Mouse (Mus musculus) CH12.LX (cell line): ENCODE data around the gene Endou.

ENCODE experiments used
- CTCF ChIP-seq, 2 experiments: IDR thresholded peaks in 1 of 2; conservative IDR thresholded peaks in 1 of 2; 2 replicates each; pipeline ENCODE4 v1.5.1; 2011 to 2012; ENCODE audit warnings: low read depth in 2 of 2, low read length in 2 of 2, improper control_type of control experiment in 1 of 2, inconsistent platforms in 1 of 2, mild to moderate bottlenecking in 1 of 2, moderate library complexity in 1 of 2
- EP300 ChIP-seq: IDR thresholded peaks from 2 replicates; pipeline ENCODE4 v1.6.1; 2011; ENCODE audit warnings: low read length, improper control_type of control experiment
- ETS1 ChIP-seq: conservative IDR thresholded peaks from 2 replicates; pipeline ENCODE4 v1.6.1; 2012; ENCODE audit warnings: low read depth, mild to moderate bottlenecking, inconsistent platforms, low read length, improper control_type of control experiment, moderate library complexity
- HCFC1 ChIP-seq: IDR thresholded peaks from 2 replicates; pipeline ENCODE4 v1.6.1; 2012; ENCODE audit warnings: low read depth, mild to moderate bottlenecking, inconsistent platforms, low read length, improper control_type of control experiment
- JUND ChIP-seq: conservative IDR thresholded peaks from 2 replicates; pipeline ENCODE4 v1.6.1; 2011; ENCODE audit warnings: low read depth, low read length, improper control_type of control experiment
- MAX ChIP-seq: IDR thresholded peaks from 2 replicates; pipeline ENCODE4 v1.6.1; 2011; ENCODE audit warnings: low read length, improper control_type of control experiment
- MEF2A ChIP-seq: IDR thresholded peaks from 2 replicates; pipeline ENCODE4 v1.6.1; 2014; ENCODE audit warnings: low read depth, mild to moderate bottlenecking, inconsistent platforms, low read length, improper control_type of control experiment, borderline replicate concordance
- MYC ChIP-seq: IDR thresholded peaks from 2 replicates; pipeline ENCODE4 v1.6.1; 2011; ENCODE audit warnings: low read depth, mild to moderate bottlenecking, improper control_type of control experiment, low read length
- POLR2A ChIP-seq: IDR thresholded peaks from 2 replicates; pipeline ENCODE4 v1.6.1; 2011; ENCODE audit warnings: low read depth, mild to moderate bottlenecking, improper control_type of control experiment, low read length
- TCF12 ChIP-seq: IDR thresholded peaks from 2 replicates; pipeline ENCODE4 v1.6.1; 2014; ENCODE audit warnings: low read depth, mild to moderate bottlenecking, inconsistent platforms, low read length, improper control_type of control experiment
- UBTF ChIP-seq: IDR thresholded peaks from 2 replicates; pipeline ENCODE4 v1.6.1; 2012; ENCODE audit warnings: low read depth, mild to moderate bottlenecking, inconsistent platforms, low read length, improper control_type of control experiment, moderate library complexity
- USF1 ChIP-seq: IDR thresholded peaks from 2 replicates; pipeline ENCODE4 v1.6.1; 2014; ENCODE audit warnings: low read depth, mild to moderate bottlenecking, inconsistent platforms, low read length, improper control_type of control experiment
- ZNF384 ChIP-seq: IDR thresholded peaks from 2 replicates; pipeline ENCODE4 v1.6.1; 2012; ENCODE audit warnings: low read depth, low read length, improper control_type of control experiment, inconsistent platforms

DNA sequence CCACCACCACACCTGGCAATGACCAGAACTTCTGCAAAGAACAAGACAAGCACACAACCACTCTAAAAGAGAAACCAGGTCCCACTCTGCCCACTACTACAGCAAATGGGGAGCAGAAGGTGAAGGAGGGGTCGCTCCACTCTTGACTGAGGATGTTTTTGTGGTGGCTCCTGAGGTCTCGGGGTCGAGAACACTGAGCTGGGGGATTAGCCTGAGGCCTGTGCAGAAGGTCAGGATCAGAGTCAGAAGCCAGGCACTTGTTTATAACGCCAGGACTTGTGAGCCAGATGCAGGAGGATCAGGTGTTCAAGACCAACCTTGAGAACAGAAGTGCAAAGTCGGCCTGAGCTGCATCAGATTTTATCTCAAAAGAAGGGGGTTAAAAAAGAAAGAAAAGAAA lies 3.6 kb downstream of the Endou start:
- no peak for TF ChIP-seq UBTF
- TF ChIP-seq USF1, result no peak
- no peak for TF ChIP-seq EP300
- TF ChIP-seq MYC, result no peak
- no peak for TF ChIP-seq CTCF (conservative IDR thresholded peaks at IDR 0.05 in 1 of 2, IDR thresholded peaks at IDR 0.05 in 1 of 2; ENCODE audit: low read depth in 2 of 2, low read length in 2 of 2)
- TF ChIP-seq ZNF384, result no peak
- TF ChIP-seq JUND, result no peak
- TF ChIP-seq POLR2A, result no peak
- no peak for TF ChIP-seq ETS1
- TF ChIP-seq HCFC1, result no peak
- TF ChIP-seq MEF2A, result no peak
- no peak for TF ChIP-seq MAX
- no peak for TF ChIP-seq TCF12
